Mouse (Mus musculus): ENCODE measurements around the gene Hoxb13.

Gene Hoxb13

DNA sequence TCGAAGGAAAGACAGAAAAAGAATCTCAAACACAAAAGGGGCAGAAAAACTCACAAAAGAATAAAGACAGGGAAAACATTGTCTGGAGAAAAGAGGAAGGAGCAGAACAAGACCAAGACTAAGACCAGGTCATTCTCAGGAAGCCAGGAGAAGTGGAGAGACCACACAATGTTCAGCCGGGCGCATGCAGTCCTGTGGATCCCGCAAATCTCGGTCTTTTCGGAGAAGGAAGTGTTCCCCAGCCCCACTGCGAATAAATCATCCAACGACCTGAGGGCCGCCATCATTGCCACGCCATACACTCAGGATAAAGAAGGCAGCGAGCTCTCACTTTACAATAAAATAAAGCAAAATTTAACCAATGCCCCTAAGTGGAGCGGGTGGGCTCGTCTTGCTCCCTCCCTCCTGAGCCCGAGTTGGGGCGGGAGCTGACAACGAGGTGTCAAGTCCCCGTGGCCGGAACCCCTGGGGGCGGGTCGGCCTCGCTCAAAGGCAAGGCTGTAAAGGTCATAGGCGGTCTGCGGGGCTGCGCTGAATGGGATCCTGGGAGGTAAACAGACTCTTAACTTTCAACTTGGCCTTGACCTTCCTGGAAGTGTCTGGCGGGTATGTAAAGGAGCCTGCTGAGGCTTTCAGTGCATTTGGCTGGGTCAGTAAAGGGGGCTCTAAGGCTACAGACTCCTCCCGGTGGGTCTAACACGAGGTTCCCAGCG is 4.2 kb upstream of the Hoxb13 start:
- no peak for DNase-seq (ENCODE audit: low read depth, low spot score)

DNA sequence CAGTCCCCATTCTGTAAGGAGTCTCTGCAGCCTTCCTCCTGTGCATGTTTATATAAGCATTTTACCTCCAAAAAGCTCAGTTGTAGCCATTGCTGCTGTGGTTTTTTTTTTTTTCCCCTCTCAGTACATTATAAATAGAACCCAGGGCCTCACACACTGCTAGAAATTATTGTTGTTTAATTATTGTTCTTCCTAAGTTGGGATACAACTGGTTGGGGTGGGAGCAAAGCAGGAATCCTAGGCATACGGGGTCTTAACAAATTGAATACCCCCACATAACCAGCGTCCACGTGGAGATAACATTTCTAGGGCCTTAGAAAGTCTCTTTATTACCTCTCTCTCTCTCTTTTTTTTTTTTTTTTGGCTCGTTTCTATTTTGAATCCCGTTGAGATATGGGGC is 3.0 kb upstream of the Hoxb13 start:
- no peak for DNase-seq (ENCODE audit: low read depth, low spot score)

DNA sequence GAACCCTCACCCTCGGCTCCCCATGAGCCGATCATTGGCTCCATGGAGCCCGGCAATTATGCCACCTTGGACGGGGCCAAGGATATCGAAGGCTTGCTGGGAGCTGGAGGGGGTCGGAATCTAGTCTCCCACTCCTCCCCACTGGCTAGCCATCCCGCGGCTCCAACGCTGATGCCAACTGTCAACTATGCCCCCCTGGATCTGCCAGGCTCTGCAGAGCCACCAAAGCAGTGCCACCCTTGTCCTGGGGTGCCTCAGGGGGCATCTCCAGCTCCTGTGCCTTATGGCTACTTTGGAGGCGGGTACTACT is 240 bp downstream of the Hoxb13 start:
- DNase-seq (ENCODE audit: low read depth, low spot score) = no peak

DNA sequence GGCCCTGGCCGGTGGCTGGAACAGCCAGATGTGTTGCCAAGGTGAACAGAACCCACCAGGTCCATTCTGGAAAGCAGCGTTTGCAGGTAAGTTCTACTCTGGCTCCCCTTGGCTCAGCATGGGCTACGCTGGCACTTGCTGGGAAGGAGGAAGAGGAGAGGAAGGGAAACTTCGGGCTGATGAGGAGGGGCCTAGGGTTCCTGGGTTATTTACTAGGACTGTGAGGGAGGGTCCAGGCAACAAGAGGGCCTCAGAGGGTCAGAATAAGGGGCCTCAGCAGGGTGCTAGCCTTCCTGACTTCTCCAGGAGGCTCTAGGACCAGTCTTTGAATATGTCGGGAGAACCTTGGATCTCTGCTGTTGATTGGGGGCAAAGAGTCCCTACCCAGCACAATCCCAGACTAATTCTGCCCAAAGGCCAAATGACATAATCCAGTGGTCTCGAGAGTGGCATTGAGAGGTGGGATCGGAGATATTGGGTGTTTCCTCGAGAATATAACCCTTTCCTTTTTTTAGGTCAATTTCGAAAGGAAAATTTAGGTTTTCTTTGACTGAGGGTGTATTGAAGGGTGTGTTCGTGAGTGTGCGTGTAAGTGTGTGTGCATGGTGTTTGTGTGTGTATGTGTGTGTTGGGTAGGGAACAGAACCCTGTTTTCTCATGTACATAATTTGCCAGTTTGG is 985 bp downstream of the Hoxb13 start:
- DNase-seq (ENCODE audit: low read depth, low spot score) = no peak

DNA sequence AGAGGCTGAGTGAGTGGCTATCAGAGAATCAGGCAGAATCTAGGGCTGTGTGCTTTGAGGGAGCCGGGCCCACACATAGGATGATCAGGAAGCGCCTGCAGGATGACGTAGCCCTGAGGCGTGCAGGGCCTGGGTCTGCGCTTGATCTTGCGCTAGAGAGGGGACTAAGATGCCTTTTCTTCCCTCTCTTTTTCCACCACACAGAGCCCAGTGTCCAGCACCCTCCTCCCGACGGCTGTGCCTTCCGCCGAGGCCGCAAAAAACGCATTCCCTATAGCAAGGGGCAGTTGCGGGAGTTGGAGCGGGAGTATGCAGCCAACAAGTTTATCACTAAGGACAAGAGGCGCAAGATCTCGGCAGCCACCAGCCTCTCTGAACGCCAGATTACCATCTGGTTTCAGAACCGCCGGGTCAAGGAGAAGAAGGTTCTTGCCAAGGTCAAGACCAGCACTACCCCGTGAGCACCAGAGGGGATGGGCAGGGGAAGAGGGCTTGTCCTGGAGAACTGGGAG is 1.7 kb downstream of the Hoxb13 start:
- no peak for DNase-seq (ENCODE audit: low read depth, low spot score)

DNA sequence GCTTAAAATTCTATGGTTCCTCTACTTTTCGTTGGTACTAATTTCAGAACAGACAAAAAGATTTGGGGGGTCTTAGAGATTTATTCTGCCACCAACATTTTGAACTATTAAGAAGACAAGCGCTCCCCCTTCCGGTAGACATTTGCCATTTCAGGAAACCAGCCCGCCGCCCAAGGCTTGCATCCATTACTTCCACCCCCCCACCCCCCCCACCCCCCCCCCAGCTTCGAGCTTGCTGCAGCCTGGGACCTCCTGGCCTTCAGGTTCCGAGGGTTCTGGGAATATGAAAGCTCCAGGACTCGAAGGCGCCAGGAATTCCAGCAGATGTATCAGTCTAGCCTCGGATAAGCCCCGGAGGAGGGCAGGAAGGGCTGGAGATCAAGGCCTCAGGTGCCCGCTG is 4.5 kb downstream of the Hoxb13 start:
- DNase-seq (ENCODE audit: low read depth, low spot score) = peak; percentile 70

DNA sequence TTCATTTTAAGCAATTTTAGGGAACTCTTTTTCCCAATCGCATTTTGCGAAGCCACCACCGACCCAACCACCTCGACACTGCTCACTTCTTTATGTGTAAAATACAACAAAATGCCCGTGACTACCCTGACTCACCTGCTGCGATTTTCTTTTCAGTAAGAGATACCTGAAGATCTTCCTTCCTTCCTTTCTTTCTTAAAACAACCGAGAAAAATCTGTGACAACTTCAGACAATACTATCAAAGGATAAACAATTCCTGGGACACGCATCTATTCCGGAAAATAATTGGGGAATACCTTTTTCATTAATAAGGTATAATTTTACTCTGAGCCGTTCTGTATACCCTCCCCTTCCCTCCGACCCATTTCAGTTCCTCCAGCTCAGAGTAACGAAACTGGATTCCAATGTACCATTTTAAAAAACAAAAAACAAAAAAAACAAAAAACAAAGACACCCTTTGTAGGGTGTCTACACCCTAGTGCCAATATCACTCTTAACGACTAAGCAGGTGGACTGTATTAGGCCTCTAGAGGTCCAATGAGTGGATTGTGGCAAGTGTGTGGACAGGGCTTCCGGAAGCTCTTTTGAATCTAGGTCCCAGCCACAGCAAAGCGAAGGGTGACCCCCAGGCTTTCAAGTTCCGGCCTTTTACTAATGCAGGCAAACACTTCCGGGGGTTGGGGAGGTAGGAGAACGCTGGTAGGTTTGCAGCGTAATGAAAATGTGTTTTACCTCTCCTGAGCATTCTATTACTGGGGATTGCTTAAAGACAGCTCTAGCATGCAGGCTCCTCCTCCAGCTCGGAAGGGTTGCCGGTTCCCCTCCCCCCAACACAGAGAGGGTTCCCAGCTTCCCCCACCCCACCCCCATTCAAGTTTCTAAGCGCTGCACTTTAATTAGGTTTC is 5.3 kb downstream of the Hoxb13 start:
- peak; percentile 36 for DNase-seq (ENCODE audit: low read depth, low spot score)

DNA sequence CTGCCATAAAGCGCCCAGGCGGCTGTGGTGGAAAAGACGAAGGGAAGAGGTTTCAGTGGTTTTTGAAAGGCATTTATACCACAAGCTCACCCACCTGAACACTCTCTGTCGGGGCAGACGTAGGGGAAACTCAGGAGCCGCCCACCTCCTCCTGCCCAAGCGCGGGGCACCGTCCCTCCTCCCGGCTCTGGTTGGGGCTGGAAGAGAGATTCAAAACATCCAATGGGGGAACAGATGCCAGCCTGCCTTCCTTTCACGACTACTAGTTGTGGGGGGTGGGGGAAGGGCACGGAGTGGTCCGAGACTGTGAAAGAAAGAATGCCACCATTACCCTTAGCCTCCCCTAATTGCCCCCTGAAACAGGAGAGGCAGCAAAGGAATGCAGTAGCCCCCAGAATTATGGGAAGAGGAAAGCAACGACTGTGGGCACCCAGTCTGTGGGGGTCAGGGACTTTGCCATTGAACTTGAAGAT is 6.1 kb downstream of the Hoxb13 start:
- peak; percentile 29 for DNase-seq (ENCODE audit: low read depth, low spot score)

DNA sequence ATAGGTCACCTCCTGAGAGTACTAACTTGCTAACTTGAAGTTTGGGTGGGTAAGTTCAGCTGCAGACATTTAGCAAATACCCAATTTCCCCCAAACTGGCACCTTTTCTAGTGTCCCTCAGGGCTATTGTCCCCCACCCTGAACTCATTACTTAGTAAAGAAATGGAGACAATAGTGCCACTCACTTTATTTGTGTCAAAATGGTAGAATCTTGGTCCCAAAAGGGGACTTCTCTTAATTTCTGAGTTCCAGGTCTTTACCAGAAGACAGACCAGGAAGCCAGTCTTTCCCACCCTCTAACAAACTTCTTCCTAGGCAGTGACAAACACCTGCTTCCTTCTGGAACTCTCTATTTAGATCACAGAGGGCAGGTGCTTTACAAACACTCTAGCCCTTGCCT is 7.6 kb downstream of the Hoxb13 start:
- no peak for DNase-seq (ENCODE audit: low read depth, low spot score)

DNA sequence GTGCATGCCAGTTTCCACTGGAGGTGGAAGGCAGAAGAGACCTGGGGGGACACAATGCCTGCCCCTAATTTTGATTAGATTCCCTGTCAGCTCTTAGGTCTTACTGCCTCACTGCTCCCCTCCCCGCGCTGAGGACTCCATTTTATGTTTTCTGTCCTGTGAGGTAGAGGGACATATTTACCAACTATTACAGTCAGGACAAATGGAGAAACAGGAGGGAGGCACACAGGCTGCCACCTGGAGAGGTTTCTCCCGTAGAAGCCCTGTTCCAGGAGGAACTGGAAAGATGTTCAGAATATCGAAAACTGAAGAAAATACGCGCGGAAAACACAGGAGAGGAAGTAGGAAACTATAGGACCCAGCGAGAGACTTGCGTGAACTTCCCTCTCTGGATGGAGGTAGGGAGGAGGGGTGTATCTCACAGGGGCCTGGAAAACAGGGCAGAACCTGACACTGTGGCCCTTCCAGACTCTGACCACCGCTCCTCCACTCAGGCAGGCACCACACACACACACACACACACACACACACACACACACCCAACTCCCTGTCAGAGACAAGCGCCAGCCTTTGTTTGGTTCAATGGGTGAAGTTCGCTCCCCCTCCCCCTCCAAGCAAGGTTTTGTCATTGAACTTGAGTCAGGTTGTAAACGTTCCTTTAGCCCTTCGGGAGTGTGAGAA is 8.4 kb downstream of the Hoxb13 start:
- DNase-seq (ENCODE audit: low read depth, low spot score) = peak; percentile 23

DNA sequence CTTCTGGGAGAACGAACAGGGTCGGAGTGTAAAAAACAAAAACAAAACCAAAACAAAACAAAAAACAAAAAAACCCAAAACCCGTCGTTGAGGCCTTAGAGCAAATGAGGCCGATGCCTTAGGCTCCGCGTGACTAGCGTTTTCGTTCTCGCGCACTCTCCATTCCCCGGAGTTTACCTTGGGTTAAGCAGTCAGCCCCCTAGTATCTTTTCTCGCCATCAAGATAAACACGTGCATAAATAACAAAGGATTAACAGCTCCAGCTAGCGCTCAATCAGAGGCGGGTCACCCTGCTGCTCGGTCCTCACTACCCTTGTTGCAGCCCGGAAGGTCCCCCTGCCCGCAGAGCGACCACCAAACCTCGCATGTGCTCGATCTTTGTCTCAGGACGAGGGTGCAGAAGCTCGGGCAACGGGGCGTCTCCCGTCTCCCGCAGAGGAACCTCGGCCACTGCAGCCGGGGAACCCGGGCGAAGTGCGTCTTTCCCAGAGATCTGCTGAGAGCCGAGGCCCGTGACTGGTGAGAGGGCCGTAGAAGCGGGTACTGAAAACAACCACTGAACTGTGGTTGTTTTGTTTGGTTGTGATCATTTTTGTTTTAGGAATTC is 9.2 kb downstream of the Hoxb13 start:
- peak; percentile 36 for DNase-seq (ENCODE audit: low read depth, low spot score)

DNA sequence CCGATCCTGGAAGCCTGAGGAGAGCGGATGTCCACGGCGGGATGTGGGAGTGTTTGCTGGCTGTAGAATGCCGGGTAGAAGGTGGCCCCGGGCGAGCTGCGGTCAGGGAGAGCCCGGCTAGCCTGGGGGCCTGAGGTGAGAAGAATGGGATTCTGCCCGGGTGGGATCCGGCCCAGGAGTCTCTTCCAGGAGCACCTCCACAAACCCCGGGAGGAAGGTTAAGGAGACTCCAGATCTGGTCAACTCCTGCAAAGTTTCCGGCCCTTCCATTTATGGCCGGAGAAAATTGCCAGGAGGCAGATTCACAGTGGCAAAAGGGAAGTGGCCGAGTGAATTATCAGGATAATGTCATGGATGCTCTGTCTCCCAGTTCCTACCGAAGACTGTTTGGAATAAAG is 9.7 kb downstream of the Hoxb13 start:
- no peak for DNase-seq (ENCODE audit: low read depth, low spot score)

DNA sequence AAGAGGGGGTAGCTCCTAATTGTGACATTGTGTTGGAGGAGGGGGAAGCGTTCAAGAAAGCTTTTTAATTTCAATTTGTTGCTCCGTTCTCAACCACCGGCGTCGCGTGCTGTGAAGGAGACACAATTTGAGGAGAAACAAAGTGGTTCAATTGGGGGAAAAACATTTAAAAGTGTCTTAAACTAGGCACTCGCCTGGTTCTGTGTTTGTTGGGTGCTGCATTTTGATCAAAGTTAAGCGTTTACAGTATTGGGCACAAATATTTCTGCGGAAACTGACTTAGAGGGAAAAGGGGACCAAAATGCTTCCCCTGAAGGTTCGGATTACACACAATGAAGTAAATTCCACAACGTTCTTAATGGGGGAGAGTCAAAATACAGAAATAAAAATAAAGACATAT is 10.2 kb downstream of the Hoxb13 start:
- DNase-seq (ENCODE audit: low read depth, low spot score) = no peak

DNA sequence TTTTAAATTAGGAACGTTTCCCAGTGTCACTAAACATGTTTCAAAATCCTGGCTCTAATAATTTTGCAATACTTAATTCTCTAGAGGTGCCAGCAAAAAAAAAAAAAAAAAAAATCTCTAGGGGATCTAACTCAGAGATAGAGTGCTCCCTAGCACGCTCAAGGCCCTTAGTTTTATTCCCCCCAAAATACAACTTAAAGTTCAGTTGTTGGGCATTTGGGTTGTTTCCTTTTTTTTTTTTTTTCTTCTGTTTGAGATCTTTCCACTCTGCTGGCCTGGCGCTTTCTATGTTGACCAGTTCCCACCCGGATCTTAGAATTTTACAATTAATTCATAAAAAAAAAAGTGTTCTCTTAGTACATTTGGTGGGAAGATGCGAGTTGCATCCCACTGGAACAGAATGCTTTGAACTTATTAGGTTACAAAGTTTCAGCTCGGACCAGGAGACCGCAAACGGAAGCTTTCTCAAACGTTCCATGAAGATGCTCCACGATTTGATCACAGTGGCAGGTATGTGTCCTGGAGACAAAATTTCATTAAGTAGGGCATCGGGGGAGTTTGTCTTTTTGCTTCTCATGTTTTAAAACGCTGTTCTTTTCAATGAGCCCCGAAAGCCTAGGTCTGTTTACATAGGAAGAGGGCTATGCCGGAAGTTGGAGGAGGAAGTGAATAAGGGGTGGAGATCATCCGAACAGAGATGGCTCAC is 11.5 kb downstream of the Hoxb13 start:
- DNase-seq (ENCODE audit: low read depth, low spot score) = peak; percentile 25

DNA sequence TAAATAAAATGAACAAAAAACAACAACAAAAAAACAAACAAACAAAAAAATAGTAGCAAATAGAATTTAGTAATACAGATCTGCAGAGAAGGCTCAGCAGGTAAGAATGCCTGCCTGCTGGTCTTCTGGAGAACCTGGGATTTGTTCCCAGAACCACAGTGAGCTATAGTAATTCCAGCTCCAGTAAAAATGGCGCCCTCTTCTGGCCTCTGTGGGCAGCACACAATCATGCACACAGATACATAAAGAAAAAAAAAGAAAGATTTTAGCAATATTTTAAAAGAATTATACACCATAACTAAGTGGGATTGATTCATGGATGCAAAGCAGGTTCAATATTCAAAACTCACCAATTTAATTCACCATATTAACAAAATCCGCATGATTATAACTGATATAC is 29.7 kb downstream of the Hoxb13 start:
- DNase-seq (ENCODE audit: low read depth, low spot score) = peak; percentile 34

DNA sequence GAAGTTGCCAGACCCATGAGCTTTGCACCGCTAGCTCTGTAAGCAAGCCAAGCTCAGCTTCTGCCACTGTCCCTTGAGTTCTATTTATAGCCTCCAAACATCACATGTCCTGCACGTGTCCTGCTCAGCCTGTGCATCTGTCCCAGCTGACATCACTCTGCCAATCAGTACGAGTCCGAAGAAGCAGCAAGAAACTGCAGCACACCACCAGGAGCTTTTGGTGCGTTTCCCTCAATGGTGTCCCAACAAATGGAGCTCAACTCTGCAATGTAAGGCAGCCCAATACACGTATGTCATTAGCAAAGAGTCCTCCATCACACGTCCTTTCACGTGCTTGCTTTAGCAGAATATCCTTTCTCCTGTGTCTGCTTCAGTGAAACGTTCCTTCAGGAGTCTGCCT is 33.6 kb downstream of the Hoxb13 start:
- no peak for DNase-seq (ENCODE audit: low read depth, low spot score)

DNA sequence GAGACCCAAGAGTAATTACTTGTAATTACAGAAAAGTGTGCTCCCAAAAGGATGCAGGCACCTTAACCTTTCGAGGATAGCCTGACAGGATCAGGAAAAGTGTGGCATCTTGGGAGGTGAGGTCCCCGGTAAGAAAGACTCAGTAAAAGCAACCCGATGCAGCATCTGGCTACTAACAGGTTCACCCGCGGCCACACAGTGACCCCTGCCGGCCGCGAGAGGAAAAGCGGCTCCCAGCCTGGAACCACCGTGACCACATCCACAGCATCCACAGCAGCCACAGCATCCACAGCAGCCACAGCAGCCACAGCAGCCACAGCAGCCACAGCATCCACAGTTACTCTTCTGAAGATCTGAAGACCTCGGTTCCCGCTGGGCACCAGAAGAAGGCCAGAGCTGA is 40.8 kb downstream of the Hoxb13 start:
- peak; percentile 80 for DNase-seq (ENCODE audit: low read depth, low spot score)

DNA sequence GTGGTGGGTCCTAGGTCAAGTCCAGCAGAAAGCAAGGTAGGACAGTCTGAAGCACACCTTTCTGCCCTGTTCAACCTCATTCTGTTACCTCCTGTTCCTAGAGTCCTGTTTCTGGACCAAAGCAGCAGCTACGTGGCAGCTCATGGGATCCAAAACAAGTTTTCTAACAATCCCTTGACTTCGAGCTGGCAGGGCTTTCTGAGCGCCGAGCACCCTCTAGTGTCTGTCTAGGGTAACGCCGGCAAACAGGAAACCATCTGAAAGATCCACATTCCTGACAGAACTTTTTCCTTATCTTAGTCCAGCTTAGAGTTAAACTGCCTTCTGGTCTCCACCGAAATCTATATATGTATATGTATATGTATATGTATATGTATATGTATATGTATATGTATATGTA is 46.1 kb downstream of the Hoxb13 start:
- DNase-seq (ENCODE audit: low read depth, low spot score) = peak; percentile 70
